Mouse (Mus musculus) frontal cortex, postnatal 36 days (tissue): ENCODE measurements around the gene Atxn1.

ENCODE experiments used
- DNase-seq, 2 experiments: peaks; one replicate each; pipeline ENCODE4 v3.0.0; 2022; ENCODE audit warnings: low spot score in 2 of 2

Gene Atxn1

GRCm38 (mm10) chr13:45681196-45681595 lies 283.6 kb downstream of the Atxn1 start:
- no peak for DNase-seq

GRCm38 (mm10) chr13:45680651-45681050 lies 284.2 kb downstream of the Atxn1 start:
- no peak for DNase-seq

GRCm38 (mm10) chr13:45679096-45679495 lies 285.7 kb downstream of the Atxn1 start:
- DNase-seq: no peak

DNA sequence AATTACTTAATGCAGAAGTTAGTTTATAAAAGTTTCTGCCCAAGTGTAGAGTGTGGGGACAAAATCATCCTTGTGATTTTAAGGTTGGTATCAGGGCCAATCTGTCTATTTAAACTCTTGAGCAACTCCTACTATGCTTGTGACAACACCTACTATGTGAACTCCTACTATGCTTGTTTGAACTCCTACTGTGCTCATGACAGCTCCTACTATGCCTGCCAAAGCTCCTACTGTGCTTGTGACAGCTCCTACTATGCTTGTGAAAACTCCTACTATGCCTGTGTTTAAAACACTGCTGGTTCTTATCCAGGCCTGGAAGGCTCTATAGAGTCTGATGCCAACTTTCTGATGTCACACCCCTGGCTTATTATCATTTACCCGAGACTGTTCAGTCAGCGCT lies 292.2 kb downstream of the Atxn1 start:
- DNase-seq: no peak

GRCm38 (mm10) chr13:45669969-45670368 lies 294.8 kb downstream of the Atxn1 start:
- DNase-seq: no peak

DNA sequence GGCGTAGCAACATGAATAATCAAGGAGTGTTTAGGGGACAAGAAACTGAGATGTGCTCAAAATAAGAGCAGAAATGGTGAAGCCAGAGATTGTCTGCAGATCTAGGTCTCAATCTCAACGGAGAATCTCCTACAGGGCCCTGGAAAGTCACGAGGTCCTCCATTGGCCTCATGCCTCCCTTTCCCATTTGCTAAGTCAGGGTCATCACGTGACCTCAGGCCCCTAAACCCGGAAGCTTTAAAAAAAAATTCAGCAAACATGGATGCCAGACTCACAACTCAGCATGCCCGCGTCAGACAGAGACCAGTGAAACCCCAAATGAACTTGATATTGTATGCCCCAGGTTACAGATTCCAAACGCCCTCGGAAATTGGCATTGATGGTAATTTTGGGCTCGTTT lies 302.0 kb downstream of the Atxn1 start:
- no peak for DNase-seq

GRCm38 (mm10) chr13:45662216-45662615 lies 302.6 kb downstream of the Atxn1 start:
- DNase-seq: no peak

- no peak for DNase-seq
Observed at GRCm38 (mm10) chr13:45661283-45662185, 303.3 kb downstream of the Atxn1 start.

DNA sequence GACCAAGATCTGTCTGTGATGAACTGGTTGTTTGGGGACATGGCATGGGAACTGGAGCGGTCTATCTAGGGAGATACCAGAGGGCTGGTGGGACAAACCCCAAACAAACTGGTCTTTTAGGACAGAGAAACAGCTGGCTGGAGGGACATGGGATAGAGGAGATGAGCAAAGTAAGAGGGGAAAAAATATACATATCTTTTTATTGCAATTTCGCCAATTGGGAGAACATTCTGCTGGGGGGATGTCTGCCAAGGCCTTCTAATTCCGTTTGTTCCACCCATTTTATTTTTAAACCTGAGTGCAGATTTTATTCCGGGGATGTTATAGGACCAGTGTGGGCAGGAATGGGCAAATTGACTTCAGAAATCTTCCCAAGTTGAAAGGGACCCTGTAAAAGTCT lies 305.0 kb downstream of the Atxn1 start:
- DNase-seq: peak; percentile 33 to 79

DNA sequence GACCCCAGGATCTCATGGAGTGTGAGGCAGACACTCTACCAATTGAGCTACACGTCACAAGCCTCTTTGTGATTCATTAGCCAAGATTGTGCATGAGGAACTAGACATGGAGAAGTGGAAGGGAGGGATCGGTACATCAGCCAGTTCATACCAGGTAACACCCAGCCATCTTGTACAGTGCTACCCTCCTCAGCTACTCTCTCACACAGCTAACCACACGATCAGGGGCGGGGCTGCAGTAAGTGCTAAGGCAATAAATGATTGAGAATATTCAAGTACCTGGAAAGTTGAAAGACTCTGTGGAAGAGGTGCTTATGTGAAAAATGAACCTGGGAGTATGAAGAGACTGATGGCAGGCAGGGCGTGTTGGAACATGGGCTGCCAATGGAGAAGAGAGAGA lies 306.5 kb downstream of the Atxn1 start:
- DNase-seq: no peak

DNA sequence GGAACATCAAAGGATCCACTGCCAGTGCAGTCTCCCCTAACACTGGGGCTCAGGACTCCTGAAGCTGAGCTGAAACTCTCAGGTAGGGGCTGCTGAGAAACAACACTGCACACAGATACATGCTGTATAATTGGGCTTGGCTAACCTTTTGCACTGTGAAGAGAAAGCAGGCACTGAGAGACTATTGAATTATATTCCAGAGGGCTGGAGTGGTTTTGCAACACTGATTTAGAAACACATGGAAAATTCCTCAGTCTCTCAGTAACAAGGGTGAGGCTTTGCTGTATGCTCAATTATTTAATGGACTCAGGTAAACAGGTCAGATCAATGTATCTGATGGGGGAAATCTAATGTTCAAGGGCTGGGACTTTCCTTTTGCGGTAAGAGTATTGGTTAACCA lies 307.6 kb downstream of the Atxn1 start:
- no peak for DNase-seq

- no peak for DNase-seq
Observed at GRCm38 (mm10) chr13:45651652-45652241, 313.1 kb downstream of the Atxn1 start.

DNA sequence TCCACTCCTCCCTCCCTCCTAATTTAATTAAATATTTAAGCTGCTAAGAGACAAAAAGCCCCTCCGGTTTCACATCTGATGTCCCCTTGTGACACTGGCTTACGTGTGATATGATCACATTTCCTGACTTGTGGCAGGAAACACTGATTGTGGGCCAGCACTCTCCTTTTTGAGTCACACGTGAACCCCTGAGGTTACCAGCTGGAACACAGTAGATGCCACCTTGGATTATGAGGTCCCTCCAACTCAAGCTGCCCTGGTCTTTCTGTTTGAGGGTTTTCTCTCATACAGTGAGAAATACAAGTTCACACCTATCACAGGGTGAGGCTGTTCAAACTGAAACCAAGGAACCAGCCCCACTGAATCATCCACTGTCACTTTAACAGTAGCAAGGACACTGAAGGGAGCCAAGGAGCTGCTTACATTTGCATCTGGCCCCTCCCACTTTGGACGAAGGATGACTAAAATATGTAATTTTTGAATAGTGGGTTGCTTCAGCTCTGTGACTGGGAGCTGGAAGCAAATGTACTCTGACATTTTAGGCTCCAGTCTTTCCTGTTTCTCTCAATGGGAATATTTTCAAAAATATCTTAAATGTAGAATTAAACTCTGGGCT lies 315.5 kb downstream of the Atxn1 start:
- DNase-seq: no peak

DNA sequence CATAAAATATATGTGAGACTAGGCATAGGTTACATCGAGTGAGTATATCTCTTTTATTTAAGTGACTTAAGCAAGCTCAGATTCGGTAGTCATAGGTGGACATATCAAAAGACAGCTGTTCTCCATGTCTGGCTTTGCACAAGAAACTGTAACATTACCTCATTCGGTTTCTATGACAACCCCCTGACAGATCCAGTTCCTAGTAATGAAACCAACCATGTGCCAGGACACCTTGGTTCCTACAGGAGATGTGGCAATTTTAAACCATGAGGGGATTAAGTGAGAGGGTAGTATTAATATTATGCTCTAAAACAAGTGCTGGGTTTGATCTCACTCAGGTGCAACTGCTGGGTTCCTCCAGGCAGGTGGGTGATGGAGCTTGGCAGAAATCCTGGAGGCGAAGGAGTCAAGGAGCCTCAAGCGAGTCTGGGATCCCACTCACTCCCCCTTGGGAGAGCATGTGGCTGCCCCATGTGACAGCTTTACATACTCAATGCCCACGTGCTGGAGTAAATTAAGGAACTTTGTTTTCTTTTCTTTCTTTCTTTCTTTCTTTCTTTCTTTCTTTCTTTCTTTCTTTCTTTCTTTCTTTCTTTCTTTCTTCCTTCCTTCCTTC lies 320.9 kb downstream of the Atxn1 start:
- no peak for DNase-seq

- DNase-seq: peak in 1 of 2 experiments; percentile 63
Observed at GRCm38 (mm10) chr13:45642913-45643312, 321.9 kb downstream of the Atxn1 start.

DNA sequence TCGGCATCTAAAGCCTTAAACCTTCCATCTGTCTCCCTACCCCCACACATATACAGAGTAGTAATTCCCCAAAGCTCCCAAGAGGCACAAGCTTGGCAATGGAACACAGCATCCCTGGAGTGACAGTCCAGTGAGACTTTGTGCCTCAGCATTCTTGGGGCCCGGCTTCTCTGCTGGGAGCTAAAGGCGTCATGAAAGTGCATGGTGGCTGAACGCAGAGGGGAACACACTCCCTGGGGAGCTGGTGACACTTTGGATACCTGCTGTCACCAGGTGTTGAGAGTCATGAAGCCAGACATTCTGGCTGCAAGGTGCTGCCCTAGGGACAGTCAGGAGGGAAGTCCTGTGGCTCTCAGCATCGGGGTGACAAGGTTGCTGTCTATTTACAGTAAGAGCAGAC lies 324.4 kb downstream of the Atxn1 start:
- no peak for DNase-seq

- DNase-seq: no peak
Observed at GRCm38 (mm10) chr13:45638281-45638680, 326.5 kb downstream of the Atxn1 start.

DNA sequence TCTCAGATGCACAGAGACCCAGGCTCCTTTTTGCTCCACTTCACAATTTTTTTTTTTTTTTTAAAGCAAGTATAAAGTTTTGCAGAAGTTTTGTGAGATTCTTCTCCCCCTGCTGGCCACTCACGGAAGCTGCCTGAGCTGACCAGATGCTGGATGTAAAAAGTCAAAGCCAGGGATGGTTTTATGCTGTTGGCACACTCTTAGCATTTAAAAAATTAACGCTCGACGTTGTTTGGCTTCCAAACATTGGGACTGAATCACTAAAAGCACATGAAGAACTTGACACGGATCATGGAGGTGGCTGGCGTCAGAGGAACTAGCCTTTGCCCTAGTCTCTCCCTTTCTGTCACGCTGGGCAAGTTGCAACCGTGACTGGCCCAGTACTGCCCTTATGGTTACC lies 327.5 kb downstream of the Atxn1 start:
- DNase-seq: no peak

GRCm38 (mm10) chr13:45636435-45636834 lies 328.4 kb downstream of the Atxn1 start:
- DNase-seq: no peak

DNA sequence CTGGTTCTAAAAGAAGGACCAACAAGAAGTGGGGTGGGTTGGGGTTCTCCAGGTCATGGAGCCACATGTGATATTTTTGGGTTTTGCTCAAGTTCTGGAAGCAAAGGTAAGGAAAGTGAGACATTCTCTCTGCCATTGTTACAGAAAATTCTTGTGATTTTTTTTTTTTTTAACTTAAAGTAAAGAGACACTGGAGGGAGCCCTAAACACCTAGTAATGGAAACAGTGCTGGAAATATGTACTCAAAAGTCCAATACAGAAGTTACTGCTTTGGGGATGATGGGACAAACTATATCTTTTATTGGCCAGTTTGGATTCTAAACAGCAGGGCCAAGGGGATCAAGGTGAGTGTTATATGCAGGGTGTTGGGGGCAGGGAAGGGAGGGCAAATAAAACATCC lies 330.9 kb downstream of the Atxn1 start:
- no peak for DNase-seq

DNA sequence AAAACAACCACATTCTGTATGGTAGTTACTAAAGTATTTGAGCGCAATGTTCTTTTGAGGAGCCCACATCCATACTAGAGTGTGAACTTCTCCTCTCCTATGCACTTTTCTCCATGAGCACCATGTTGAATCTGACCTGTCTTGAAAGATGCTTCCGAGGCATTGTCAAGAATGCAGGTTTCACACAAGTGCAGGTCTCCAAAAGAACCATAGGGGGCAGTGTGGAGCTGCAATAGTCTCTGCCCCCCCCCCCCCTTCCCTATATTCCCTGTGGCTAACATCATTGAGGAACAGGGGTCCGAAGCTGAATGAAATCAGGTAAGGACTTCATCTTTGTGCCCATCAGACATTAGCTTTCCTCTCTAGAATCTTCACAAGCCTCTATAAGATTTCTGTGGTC lies 332.7 kb downstream of the Atxn1 start:
- DNase-seq: no peak

DNA sequence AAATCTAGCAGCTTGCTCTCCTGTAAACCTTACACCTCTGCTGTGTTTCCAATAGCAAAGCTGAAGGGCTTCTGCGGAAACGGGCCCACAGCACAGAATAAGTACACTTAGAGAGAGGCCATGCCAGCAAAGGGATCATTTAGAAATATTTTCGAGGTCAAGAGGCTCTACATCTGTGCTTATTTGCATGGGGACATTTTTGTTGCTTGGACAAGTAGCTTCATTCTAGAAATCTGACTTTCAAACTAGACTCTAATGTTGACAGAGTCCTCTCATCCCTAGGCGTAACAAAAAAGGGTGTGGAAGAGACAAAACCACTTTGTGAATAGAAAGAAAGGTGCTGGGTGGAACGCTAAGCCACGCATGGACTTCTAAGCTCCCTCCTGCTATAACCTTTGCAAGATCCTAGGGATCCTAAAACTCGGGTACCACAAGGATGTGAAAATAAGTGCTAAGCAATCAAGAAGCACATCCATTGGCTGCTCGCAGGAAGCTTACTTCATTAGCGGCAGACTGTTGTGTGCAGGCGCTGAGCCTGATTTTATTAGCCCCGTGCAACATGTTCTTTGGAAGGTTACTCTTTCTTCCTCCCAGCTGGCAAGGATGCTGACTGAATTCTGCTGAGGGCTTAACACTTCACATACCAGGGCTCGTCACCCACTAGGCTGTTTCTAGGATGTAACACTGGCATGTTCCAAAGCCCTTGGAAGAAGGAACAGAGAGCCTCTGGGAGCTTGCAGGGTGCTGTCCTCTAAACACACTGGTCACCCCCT lies 334.1 kb downstream of the Atxn1 start:
- no peak for DNase-seq
